Comparison of ENCODE assay signal across 17 mouse cellular contexts in the genomic region with DNA sequence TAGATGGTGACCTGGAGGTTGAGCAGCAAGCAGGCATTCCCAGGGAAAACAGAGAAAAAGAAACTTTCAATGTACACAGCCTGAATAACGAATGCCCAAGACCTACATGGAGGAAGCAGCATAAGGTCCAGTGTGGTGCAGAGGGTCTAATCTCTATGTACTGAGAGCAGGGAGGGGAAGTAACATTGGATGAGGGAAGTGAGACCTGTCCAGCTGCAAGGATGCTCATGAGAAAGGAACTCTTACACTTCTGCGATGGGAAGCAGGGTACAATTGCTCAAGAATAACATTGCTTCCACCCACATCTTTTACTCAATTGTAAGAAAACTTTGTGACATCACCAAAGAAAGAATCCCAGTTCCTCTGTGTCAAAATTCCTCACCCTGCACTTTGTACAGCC.
DNase-seq lines count a peak whose midpoint lies in the region; ATAC-seq and TF ChIP-seq lines count a peak whose summit lies in the region.
"Had no signal": no experiment of that assay in that cellular context is flagged by ENCODE, and none has a peak within 500 bp of the region (broad histone marks: within the 10 kb centered on the region; RNA-seq: fewer than 3 reads in every experiment).

No protein-coding gene starts in this region.

- TF ChIP-seq CTCF in lung, postnatal 0 days (IDR thresholded peaks at IDR 0.05) = no peak

- H3K36me3 ChIP-seq in lung, postnatal 0 days (ENCODE audit: insufficient read depth, low read length) = no peaks in the 10 kb centered on the region
- H3K36me3 ChIP-seq: embryonic facial prominence, embryonic 13.5 days; forebrain, embryonic 12.5 days; heart, embryonic 13.5 days; hindbrain, embryonic 15.5 days had no signal

- H3K4me1 ChIP-seq in lung, postnatal 0 days (ENCODE audit: insufficient read depth, low read depth, low read length) = no peaks in the 10 kb centered on the region
- H3K4me1 ChIP-seq: forebrain, embryonic 12.5 days; heart, embryonic 13.5 days; hindbrain, embryonic 15.5 days had no signal

- ATAC-seq in lung, postnatal 0 days = no peak
- ATAC-seq in granulocyte monocyte progenitor cell, adult 5-6 weeks (replicated peaks; ENCODE audit: poor library complexity, severe bottlenecking) = peak; percentile 100
- ATAC-seq in megakaryocyte progenitor cell, adult 5-6 weeks (replicated peaks; ENCODE audit: poor library complexity) = peak; percentile 99
- ATAC-seq: forebrain, embryonic 16.5 days had no signal

- H3K9ac ChIP-seq in lung, postnatal 0 days (replicated peaks; ENCODE audit: low read depth) = no peak overlapping the region
- H3K9ac ChIP-seq: embryonic facial prominence, embryonic 13.5 days; forebrain, embryonic 12.5 days; heart, embryonic 13.5 days; hindbrain, embryonic 15.5 days had no signal

- no peak overlapping the region for H3K27ac ChIP-seq in lung, postnatal 0 days (ENCODE audit: low read length)
- H3K27ac ChIP-seq: embryonic facial prominence, embryonic 13.5 days; forebrain, embryonic 12.5 days; heart, embryonic 13.5 days; hindbrain, embryonic 15.5 days had no signal

- no peaks in the 10 kb centered on the region for H3K27me3 ChIP-seq in lung, postnatal 0 days (replicated peaks; ENCODE audit: insufficient read depth, low read length)
- H3K27me3 ChIP-seq: embryonic facial prominence, embryonic 13.5 days; forebrain, embryonic 12.5 days; heart, embryonic 13.5 days; hindbrain, embryonic 15.5 days had no signal

- TF ChIP-seq EP300 in lung, postnatal 0 days (IDR thresholded peaks at IDR 0.05) = no peak

- H3K4me3 ChIP-seq in lung, postnatal 0 days (ENCODE audit: low read depth, low read length) = no peak overlapping the region
- H3K4me3 ChIP-seq: embryonic facial prominence, embryonic 13.5 days; forebrain, embryonic 12.5 days; heart, embryonic 13.5 days; hindbrain, embryonic 15.5 days had no signal

- no peak overlapping the region for H3K4me2 ChIP-seq in lung, postnatal 0 days (replicated peaks; ENCODE audit: low read depth, low read length)
- H3K4me2 ChIP-seq: embryonic facial prominence, embryonic 13.5 days; forebrain, embryonic 12.5 days; heart, embryonic 13.5 days; hindbrain, embryonic 15.5 days had no signal

- H3K9me3 ChIP-seq in lung, postnatal 0 days (ENCODE audit: low read length) = no peaks in the 10 kb centered on the region
- H3K9me3 ChIP-seq: embryonic facial prominence, embryonic 13.5 days; forebrain, embryonic 12.5 days; heart, embryonic 13.5 days; hindbrain, embryonic 15.5 days had no signal

- WGBS in lung, postnatal 0 days = 71% methylated on average over 2 of the region's 2 CpGs

- DNase-seq in lung, postnatal 0 days (ENCODE audit: low spot score) = peak; percentile 39
- DNase-seq in lung, postnatal 10 days = no peak
- no peak for DNase-seq in adrenal gland, postnatal 10 days
- DNase-seq in kidney, adult 9 months = no peak
- DNase-seq: adrenal gland, adult 2 months; cerebellum, adult 11 months; cerebellum, adult 9-10 months; cerebellum, postnatal 25 days; gastrocnemius, postnatal 10 days; heart, postnatal 36 days had no signal
